Mouse (Mus musculus) adrenal gland (tissue): Measurements from ENCODE around the gene Txn1.

Source experiments
- intact Hi-C: fragments of 180-260 bp; cut with DNase I; formaldehyde crosslinking; loops from one replicate; pipeline ENCODE4 v1.15.1; 2025

The Txn1 gene

GRCm38 (mm10) chr4:57947036-57947435 lies 9.2 kb downstream of the Txn1 start:
- intact Hi-C loops: no loop called here

- intact Hi-C loops: no loop called here
These were observed 13.3 kb downstream of the Txn1 start for GRCm38 (mm10) chr4:57942892-57943291.

DNA sequence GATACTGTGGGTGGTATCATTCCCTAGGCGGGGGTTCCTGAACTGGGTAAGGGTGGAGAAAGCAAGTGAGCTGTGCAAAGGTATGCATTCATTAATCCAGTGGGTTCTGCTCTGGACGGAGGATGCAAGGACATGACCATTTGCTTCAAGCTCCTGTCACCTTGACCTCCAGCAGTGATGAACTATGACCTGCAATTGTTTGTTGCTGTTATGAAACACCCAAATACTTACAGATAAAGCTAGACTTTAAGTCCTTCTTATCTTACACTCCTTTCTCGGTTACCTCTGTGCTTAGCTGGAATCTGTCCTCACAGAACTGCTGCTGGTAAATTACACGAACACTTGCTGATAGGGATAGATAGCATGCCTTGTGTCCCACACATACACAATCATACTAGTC lies 15.6 kb downstream of the Txn1 start:
- intact Hi-C loops: no loop called here

- intact Hi-C loops: loop anchor here (10.0 kb wide), 1 partner anchor 138 kb away; no protein-coding TSS in a partner anchor
These were observed 18.9 kb downstream of the Txn1 start for GRCm38 (mm10) chr4:57937292-57937691.

DNA sequence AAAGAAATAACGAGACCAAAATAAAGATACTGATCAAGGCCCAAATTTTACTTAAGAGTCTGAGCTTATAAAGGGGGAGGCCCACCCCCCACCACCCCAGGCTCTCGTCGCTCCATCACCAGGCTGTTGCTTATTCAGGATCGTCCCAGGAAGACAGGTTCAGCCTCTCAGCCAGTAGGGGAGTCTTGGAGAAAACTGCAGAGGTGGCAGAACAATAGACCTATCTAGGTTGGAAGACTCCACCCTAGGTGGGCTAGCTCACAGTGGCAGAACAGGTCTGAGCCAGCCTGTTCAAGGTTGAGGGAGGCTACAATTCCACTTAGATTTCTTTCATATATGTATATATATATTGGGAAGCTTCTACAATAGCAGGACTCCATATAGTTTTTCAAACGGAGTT lies 22.0 kb downstream of the Txn1 start:
- intact Hi-C loops: loop anchor here (10.0 kb wide), 1 partner anchor 141 kb away; no protein-coding TSS in a partner anchor

DNA sequence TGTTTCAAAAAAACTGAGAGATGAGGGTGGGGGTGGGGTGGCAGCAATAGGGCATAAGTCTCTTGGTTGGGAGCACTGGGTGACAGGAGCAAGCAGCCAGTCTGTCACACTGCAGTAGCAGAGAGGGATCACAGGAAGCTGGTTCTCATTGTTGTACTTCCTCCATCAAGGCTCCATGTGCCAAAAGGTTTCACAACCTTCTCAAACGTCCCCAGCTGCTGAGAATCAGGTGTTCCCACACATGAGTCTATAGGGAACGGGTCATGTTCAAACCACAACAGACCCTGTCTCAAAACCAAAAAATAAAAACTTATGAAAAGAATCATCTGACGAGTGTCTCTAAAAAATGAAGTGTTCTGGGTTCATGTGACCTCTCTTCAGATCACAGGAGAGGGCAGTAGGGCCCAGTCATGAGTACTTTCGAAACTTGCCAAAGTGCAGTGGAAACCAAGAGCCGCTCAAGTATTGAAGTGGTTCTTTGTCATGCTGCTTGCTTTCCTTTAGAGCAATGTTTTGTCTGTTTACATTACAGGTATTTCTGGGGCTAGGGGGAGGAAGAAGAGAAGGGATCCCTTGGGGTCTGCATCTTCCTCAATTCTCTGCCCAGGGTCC lies 25.5 kb downstream of the Txn1 start:
- intact Hi-C loops: loop anchor here (10.0 kb wide), 1 partner anchor 144 kb away; no protein-coding TSS in a partner anchor

GRCm38 (mm10) chr4:57927464-57928205 lies 28.6 kb downstream of the Txn1 start:
- intact Hi-C loops: loop anchor here (10.0 kb wide), 1 partner anchor 553 kb away; no protein-coding TSS in a partner anchor

DNA sequence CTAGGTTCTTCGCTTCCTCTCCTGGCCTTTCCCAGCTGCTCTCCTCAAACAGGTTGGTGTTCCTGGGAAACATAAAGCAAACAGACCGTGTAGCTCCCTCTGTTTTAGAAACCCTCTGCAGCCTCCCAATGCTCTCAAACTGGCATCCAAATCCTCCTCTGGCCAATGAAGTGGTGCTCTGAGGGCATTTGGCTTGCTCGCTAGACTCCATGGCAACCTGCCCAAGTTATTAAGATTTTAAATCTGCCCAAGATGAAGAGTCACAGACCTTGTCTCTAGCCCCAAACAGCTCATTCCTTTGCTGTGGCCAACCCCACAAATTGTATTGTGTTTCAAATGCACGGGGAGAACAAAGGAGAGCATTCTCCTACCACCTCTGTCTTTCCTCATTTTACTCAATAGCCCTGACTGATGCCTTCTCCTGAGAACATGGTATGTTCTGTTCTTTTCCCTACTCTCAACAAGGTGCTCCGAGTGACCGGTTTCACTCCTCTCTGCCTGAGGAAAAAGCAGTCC lies 31.6 kb downstream of the Txn1 start:
- intact Hi-C loops: loop anchor here (10.0 kb wide), 1 partner anchor 550 kb away; no protein-coding TSS in a partner anchor

GRCm38 (mm10) chr4:57922171-57922570 lies 34.0 kb downstream of the Txn1 start:
- intact Hi-C loops: loop anchor here (10.0 kb wide), 1 partner anchor 547 kb away; no protein-coding TSS in a partner anchor

DNA sequence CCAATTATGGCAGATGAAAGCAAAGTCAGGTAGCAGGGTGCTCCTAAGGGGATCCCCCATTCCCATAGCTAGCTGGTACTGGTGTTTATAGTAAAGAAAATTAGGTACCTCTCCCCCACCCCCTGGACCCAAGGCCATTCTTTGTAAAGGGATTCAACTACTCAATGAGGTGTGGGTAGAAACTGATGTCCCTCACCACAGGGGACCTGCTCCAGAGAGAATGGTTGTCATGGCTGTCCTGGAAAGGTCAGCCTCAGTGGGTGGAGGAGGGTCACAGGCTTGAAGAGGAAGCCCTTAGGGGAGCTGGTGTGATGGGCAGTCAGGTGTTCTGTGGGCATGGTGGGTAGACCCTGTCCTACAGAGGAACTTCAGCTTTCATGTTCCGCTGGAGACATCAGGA lies 35.7 kb downstream of the Txn1 start:
- intact Hi-C loops: loop anchor here (10.0 kb wide), 1 partner anchor 546 kb away; no protein-coding TSS in a partner anchor

DNA sequence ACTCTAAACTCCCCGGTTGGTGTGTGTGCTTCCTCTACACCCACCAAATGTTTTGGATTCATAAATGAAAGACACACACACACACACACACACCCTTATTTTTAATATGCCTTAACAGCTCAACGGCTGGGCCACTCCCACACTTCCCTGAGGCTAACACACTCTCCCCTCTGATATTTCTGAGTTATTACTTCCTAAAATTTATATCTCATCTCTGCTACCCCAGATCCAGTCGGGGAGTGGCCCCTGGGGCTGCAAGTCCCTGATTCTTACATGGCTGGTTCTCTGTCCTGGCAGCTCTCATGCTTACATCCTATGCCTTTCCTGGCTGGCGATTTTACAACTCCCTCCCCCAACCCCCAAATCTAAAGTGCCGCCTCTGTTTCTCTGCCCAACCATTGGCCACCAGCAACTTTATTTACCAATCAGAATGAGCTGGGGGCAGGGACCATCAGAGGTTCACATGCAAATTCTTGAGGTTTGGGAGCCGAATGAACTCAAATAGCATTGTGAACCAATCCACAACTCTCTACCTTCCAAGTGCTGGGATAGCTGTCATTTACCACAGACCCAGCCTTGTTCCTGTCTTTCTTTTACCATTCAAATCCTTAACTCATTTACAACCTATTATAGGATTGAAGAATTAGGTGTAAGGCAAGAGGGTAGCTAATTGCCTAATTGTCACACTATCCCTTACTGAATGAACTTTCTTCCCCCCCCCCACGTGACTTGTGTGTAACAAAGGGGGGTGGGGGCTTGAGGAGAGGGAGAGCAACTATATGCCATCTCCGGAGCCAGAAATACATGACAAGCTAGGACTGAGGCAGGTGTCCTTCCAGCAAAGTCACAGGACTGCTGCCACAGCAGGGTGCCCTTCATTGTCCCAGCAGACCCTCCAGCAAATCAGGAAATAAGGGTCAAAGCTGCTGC lies 36.5 kb downstream of the Txn1 start:
- intact Hi-C loops: loop anchor here (10.0 kb wide), 1 partner anchor 545 kb away; no protein-coding TSS in a partner anchor

DNA sequence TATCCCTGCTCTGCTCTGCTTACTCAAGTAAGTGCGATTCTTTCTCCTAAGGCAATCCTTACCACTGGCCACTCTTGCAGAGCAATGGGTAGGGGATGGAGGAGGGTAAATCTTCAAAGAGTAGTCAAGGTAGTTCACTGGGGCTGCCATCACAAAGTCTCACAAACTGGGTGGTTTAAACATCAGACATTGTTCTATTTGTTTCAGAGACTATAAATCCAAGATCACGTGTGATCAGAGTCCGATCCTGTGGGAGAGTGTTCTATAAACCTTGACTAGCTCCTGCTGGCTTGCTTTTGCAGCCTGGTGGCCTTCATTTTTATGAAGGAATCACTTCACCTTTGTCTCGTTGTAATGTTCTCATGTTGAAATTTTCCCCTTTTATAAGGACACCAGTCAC lies 39.5 kb downstream of the Txn1 start:
- intact Hi-C loops: no loop called here

- intact Hi-C loops: no loop called here
These were observed 40.0 kb downstream of the Txn1 start, which contains the start of gene D630039A03Rik for GRCm38 (mm10) chr4:57916201-57916661. Gene D630039A03Rik (minus strand): TSS chr4:57916297.

GRCm38 (mm10) chr4:57915216-57915965 lies 40.8 kb downstream of the Txn1 start:
- intact Hi-C loops: no loop called here

- intact Hi-C loops: no loop called here
These were observed 41.7 kb downstream of the Txn1 start for GRCm38 (mm10) chr4:57914193-57915190.

- intact Hi-C loops: no loop called here
These were observed 43.2 kb downstream of the Txn1 start for GRCm38 (mm10) chr4:57913021-57913420.

DNA sequence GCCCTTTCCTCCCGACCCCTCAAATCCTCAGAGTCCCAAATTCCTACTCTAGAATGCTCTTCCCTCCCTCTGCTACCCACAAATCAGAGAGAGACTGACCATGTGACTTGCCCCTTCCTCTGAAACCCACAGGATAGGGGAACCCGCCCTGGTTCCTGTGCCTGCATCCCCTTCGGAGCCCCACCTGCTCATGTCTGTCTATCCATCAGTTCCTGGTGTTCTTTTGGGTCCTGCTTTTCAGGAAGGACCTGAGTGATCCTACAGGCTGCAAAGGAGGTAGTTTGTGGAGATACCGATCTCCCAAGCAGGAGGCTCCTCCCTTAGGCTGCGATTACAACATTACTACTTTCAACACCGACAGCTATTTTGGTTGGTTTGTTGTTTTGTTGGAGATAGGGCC lies 47.4 kb downstream of the Txn1 start:
- intact Hi-C loops: loop anchor here (10.0 kb wide), 2 partner anchors 336 to 464 kb away; no protein-coding TSS in a partner anchor

DNA sequence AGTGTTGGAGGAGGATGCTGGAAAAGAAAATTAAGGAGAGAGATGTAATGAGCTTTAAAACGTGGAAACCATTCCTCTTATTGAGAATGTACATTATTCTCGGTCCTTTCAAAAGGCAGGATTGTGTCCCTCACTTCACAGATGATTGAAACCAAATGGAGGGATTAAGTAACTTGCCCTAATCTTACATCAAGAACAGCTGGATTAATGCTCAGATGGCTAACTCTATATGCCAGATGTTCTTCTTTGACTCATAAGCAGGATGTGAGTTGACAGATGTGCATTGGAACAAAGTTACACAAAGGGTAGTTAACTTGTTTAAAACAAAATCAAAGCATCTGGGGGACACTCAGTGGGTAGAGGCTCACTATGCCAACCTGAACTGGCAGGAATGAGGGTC lies 49.5 kb downstream of the Txn1 start:
- intact Hi-C loops: loop anchor here (10.0 kb wide), 2 partner anchors 338 to 462 kb away; no protein-coding TSS in a partner anchor

DNA sequence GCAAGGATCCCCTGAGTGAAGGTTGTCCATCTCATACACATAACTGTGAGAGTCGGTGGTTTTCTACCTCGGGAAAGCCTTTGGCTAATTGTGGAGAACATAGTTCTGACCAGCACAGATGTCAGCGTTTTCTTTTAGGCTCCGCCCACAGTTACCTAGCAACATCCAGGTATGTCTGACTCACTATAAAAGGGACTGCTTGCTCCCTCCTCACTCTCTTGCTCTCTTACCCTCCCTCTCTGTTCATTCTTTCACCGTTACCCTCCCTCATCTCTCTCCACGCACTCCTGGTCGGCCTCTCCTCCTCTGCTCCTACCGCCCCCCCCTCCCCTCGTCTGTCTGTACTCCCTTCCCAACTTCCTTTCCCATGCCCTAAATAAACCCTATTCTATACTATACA lies 51.6 kb downstream of the Txn1 start:
- intact Hi-C loops: loop anchor here (5.0 to 10.0 kb wide), 4 partner anchors 173 to 460 kb away; no protein-coding TSS in a partner anchor
